Mouse (Mus musculus) c-Kit-positive CD71-positive TER-119-positive erythroid progenitor cells, embryonic 14.5 days (primary cell): ENCODE results near the gene Naa38.
"Not testable (repeated sequence)": the region's sequence is repeated elsewhere in the genome, so short reads cannot be mapped to it uniquely, and the experiment has no call there.

ENCODE experiments used
- DNase-seq: peaks from one replicate; pipeline ENCODE4 v3.0.0-alpha.2; 2013; ENCODE audit warnings: low spot score

Gene Naa38

DNA sequence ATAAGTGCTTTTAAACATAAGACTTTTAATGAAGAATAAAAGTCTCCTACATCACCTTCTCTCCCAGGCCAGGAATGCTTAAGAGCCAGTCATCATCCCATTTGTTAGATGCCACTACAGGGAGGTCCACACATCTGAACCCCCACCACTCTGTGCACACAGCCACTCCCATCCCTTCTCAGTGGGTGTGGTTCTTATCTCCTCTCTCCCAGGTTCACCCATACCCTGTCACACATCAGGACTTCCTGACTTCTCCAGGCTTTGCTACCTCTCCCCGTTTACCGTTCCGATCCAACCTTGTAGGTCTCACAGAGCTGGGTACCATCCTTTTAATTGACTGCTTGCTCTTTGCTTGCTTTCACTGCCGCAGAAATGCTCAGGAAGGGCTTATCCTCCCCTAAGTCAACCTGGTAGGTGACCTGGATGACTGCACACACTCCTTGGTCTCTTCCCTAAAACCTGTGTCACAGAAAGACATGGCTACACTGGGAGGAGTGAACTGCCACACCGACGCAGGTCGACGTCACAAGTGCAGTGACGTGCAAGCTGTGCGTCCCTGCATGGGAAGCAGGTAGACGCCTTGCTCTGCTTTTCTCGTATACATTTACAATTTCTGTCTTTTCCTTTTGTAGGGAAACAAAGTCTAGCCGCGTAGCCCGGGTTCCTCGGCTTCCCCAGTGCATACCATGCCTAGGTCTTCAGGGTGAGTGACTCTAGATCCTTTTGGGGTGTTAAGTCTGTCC, 21.9 kb upstream of the Naa38 start:
- peak; percentile 71 for DNase-seq

DNA sequence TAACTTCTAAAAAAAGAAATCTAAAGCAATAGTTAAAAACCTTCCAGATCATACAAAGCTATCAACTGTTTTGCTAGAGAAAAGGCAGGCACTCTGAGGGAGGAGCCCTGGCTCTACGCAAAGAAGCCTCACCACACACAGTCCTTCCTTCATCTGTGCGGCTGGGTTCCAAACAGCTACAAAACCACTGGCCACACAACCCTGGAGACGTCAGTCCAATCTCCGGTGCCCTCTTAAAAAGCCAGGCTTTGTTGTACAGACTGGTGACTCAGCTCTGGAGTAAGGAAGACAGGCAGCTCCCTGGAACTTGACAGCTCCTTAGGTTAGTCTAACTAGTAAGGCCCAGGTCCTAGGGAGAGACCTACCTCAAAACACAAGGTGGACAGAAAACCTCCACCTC, 19.6 kb upstream of the Naa38 start:
- DNase-seq: no peak

DNA sequence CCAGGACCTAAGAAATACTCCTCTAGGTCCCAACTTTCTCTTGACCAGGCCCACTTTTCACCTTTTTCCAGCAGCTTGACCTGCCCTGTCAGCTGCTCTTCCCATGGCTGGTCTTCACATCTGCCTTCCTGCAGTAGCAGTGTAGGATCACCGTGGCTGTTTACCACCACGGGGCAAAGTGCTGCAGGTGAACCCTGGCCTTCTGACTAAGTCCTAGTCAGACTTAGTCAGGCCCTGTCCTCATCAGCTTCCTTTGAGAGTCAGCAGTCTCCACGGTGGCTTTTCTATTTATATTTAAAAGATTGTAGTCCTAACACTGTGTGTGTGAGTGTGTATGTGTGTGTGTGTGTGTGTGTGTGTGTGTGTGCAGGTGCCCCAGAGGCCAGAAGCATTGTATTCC, 17.5 kb upstream of the Naa38 start:
- DNase-seq: no peak

DNA sequence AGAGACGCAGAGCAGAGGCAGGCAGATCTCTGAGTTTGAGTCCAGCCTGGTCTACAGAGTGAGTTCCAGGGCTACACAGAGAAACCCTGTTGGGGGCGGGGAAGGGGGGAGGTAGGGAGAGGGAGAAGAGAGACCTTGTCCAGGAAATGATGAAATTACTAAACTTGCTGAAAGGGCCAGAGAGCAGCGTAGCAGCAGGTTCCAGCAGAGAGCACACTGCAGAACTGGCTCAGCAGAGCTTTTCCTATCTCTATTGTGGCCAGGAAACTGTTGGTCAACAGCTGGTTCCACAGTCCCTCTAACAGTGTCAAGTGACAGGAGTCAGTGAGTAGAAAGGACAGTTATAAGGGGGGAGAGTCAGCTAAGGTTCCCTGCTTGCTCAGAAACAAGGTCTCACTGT, 15.7 kb upstream of the Naa38 start:
- DNase-seq: no peak

DNA sequence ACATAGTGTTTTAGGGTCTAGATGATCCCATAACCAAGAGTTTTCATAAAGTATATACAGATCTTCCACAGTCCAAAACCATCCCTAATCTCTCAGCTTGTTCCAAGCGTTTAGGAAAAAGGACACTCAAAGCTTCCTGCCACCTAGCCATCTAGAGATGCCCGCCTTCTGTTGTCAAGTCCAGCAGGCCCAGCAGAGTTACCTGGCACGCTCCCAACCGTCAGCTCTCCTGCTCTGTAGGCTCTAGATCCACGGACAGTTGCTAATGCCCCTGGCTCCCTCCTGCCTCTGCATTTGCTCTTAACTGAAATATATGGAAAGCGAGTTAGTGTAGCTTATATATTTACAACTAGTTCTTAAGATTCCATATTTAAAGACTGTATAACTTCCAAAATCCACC, 13.9 kb upstream of the Naa38 start:
- no peak for DNase-seq

DNA sequence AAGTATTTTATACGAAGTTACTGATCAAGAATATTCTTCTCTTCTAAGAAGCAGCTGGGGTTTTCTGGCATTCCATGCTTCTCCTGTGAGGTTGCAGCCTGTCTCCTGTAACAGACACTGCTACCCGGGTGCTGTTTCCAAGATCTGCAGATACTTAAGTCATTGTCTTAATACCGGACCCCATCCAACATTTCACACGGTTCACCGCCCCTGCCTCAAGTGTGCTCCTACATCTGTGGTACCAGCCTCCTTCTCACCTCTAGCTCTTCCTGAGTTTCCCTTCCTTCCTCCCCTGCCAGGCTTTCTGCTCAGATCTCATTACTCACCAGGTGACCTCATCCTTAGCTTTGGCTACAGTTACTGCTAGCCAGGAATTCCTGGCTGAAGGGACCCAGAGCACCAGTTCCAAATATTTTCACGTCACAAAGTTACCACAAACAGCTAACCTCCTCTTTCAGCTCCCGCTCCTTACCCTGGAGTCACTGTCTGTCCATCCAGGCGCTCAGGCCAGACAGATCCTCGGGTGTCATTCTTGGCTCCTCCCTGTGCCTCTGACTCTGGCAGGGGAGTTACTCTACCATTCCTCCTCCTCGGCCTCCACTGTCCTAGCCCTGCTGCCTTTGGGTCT, 12.7 kb upstream of the Naa38 start:
- DNase-seq: no peak

DNA sequence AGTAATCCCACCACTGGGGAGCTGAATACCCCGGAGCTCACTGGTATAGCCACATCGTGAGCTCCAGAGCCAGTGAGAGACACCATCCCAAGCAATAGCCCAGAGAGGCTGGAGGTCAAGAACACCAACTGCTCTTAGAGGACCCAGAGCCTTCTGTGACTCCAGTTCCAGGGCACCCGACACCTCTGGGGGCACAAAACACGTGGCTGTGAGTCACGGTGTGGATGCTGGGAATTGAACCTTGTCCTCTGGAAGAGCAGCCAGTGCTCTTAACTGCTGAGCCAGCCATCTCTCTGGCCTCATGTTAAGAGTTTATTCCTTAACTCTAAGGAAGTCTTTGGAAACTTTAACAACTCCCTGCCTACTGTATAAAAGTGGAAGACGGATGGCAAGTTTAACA, 10.3 kb upstream of the Naa38 start:
- DNase-seq: no peak

DNA sequence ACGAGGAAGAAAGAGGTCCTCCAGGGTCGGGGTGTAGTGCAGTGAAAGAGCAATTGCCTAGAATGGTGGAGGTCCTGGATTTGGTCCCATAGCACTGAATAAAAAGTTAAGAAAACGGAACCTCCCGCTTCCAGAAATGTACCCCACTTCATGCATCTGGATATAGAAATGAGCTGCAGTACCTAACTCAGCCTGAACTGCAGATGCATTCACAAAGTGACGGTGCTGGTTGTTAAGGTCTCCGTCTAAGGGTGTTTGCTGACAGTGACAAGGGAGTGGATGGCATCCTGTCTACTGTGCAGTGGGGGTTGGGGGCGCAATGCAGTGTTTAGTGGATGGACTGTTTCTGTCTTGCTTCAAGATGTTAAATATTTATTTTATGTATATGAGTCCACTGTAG, 8.5 kb upstream of the Naa38 start:
- no peak for DNase-seq

DNA sequence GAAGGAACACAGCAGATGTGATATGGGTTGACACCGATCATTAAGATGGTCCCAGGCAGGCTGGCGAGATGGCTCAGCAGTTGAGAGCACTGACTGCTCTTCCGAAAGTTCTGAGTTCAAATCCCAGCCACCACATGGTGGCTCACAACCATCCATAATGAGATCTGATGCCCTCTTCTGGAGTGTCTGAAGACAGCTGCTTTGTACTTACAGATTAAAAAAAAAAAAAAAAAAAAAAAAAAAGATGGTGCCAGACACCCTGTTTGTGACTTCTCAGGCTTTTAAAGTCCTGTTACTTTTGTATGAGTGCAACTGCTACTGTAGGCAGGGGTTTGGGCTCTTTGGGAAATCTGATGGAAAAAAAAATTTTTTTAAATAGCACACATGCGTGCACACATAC, 6.6 kb upstream of the Naa38 start:
- no peak for DNase-seq

DNA sequence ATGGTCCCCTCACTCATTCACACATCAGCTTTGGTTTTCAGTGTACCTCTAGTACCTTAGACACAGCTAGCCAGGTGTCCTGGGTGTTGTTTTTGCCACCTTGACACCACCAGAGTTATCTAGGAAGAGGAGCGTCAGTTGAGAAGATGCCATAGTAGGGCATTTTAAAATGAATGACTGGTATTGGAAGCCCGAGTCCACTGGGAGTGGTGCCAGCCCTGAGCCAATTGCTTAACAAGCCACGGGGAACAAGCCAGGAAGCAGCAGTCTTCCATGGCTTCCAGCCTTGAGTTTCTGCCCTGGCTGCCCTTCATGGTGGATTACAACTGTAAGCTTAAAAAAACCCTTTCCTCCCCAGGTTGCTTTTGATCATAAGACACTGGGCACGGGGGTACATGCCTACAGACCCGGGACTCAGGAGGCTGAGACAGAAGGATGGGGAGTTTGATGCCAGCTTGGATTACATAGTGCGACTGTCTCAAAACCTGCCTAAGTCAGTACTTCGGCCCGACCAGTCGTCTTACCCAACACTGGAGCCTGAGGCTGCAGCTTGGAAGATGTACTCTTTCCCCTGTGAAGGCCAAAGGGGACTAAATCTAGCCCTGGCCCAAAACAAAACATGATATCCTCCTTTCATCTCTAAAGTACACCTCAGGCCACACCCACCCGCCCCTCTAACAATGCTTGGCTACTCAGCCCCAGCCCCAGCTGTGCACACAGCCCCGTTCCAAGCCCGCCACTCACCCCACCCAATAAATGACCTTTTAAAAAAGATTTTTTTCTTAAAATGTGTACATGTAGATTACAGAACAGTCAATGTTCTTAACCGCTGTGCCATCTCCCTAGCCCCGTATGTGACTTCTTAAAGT, 5.5 kb upstream of the Naa38 start:
- no peak for DNase-seq

DNA sequence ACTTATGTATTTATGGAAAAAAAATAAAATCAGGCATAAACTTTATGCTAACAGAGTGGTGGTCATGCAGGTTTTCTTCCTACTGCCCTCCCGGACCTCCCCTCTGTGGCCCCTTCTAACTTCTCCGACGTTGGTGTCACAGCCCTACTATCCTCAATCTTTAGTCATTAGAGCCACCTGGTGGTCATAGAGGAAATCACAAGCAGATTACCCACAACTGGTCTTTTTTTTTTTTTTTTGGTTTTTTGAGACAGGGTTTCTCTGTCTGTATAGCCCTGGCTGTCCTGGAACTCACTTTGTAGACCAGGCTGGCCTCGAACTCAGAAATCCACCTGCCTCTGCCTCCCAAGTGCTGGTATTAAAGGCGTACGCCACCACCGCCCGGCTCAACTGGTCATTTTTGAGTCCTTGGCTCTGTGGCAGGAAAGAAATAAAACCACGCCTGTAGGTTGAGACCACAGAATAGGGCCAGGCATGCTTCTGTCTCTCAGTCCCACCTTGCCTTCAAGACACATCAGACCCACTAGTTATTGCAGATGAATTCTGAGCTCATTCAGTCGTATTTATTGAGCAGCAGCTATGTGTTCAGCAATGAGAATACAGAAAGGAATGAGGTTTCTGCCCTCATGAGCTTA, 4.8 kb upstream of the Naa38 start:
- peak; percentile 74 for DNase-seq

DNA sequence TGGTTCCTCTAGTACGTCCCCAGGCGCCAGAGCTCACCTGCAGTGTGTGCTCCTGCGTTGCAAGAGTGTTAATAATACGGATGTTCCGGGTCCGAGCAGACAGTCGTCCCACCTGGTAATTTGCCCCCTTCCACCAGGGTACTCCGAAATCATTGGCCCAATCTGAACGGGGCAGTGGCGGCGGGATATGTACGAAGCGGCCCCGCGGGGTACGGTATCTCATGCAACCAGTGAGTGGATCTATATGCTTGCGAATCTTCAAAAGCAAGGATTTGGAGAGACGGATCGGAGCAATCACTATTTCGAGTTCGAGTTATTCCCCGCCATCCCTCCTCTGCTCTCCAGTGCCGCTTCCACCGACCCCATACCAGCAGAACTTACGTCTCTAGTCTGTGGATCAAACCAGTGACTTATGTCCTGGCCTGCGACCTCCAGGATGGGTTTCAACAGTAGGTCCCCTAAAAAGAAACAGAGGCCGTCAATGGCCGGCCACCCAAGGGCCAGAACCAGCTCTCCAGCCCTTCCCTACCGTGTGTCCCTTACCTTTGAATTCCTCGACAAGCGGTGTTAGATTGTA, 608 bp upstream of the Naa38 start:
- not testable (repeated sequence) for DNase-seq

DNA sequence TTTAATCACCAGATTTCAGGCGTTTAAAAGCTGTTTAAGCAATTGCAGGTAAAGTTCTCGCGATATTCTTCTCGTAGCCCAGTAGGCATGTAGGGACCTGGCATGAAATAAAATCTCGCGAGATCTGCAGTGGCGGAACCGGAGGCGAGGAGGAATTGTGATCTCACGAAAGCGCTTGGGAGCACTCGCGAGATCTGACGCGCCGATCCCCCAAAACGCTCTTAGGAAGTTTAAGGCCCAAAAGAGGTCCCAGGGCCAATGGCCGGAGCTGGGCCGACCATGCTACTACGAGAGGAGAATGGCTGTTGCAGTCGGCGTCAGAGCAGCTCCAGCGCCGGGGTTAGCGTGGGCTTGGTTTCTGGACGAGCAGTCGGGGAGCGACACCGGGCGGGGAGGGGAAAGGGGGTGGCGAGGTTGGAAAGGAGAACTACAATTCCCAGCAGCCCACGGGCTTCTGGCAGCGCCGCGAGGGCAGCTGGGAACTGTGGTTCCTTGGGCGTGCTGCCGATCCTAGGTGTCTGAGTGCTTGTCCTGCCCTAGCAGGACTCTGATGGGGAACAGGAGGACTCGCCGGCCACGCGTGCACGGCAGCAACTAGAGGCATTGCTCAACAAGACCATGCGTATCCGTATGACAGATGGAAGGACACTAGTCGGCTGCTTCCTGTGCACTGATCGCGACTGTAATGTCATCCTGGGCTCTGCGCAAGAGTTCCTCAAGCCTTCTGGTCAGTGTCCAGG, 517 bp downstream of the Naa38 start:
- peak; percentile 99 for DNase-seq

DNA sequence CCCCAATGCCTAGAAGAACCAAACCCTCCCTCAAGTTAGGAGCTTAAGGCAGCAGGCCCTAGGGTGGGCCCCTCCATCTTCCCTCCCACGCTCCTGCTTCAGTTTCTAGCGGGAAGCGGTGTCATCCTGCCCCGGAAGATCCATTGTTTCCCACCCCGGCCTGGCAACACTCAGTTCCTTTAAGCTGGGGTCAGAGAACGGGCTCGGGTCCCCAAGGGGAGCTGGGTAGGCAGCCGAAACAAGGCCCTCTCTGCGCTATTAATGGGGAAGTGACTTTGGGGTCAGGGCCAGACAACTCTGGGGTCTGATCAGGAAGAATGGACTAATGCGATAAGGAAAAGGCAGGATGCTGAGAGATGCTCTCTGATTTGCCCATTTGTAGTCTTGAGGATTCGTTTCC, 1.5 kb downstream of the Naa38 start:
- no peak for DNase-seq

DNA sequence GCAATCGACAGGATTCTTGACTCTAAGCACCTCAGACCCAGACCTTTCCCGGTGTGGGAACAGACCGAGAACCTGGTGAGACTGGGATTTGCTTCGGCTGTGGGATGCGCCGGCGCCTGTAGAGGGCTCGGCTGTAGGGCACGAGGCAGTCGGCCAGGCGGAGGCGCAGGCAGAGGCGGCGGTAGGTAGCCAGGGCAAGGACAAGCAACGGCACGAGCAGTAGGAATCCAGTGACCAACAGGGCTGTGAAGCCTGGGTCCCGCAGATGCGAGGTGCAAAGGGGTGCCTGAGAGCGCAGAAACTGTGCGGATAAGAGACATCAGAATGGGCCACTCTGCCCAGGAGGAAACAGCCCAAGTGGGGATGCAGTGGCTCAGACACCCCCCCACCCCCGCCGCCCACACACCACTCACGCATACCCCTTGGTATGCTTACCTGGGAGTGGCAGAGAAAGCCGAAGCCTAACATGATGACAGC, 2.3 kb downstream of the Naa38 start:
- DNase-seq: no peak

DNA sequence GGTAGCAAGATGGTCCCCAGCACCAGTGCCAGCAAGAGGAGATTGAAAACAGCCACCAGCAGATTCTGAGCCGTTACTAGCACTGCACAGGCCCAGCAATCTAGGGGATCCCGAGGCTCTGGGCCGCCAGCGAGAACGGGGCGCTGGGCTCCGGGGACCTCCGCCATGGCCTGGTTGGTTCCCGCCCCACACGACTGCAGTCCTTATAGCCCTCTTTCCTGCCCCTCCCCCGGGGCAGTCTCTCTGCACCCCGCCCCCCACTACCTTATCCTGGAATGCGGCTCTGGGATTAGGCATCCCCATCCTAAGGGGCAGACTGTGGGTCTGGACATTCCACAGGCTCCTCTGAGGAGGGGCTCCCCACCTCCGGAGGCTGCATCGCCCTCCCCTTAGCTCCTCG, 2.8 kb downstream of the Naa38 start, which contains the start of gene Tmem88:
Tmem88 (minus strand) TSS at position 176 of the 400 bp plus-strand sequence.
- DNase-seq: no peak

DNA sequence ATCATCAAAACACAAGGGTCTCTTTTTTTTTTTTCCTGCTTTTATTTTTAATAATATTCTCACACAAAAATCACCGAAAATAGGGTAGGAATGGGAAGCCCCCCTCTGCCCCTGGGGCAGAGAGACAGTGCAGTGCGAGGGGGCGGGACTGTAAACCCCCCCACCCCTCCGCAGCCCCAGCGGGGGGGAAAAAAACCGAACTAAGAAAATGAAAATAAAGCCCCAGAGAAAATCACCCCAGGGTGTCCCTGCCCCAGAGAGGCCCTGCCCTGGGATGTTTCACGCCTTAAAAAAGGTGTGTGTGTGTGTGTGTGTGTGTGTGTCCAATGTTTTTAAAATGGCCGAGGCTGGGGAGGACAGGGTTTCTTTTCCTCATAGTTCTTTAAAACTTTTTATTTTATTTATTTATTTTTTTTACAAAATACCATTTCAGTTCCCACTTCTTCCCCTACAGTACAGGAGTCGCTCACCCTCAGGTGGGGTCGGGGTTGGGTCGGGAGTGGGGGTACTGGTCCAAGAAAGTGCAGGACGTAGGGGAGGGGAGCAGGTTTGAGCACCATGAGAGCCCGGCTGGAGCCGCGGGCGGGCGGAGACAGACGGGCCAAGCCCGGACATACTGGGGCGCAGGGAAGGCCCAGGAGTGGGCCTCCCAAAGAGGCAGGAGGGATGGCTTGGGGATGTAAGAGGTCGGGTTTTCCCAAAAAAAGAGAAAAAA, 3.4 kb downstream of the Naa38 start:
- DNase-seq: no peak

DNA sequence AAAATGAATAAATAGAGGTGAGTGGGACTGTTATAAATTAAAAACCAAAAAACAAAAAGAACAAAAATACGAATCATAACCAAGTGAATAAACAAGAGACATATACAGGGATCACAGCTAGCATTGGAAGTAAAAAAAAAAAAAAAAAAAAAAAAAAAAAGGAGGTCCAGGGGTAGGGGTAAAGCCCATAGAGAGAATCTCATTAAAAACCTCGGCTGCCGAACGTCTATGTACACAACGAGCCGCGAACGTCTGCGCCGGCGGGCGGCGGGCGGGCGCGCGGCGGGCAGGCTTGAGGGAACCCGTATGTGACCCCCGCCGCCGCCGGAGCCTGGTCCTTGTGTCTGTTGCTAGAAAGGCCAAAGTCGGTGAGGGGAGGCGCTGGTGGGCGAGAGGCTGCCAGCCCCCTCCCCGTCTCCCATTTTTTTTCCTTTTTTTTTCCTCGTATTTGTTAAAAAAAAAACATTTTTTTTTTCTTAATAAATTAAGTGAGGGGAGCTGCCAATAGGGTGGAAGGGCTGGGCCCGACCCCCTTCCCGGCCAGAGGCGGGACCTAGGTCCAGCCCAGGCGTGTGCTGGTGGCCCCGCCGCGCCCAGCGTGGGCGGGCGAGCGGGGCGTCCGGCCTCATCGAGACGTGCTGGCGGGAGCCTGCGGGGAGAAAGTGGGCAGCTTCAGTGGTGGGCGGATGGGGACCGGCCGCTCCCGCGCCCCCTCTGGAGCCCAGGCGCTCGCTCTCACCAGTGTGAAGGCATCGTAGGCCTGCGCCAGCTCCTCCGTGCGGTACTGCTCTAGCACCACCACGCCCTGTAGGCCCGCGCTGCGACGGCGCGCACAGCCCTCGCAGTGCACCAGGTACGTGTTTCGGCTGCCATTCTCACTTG, 4.2 kb downstream of the Naa38 start:
- DNase-seq: no peak

DNA sequence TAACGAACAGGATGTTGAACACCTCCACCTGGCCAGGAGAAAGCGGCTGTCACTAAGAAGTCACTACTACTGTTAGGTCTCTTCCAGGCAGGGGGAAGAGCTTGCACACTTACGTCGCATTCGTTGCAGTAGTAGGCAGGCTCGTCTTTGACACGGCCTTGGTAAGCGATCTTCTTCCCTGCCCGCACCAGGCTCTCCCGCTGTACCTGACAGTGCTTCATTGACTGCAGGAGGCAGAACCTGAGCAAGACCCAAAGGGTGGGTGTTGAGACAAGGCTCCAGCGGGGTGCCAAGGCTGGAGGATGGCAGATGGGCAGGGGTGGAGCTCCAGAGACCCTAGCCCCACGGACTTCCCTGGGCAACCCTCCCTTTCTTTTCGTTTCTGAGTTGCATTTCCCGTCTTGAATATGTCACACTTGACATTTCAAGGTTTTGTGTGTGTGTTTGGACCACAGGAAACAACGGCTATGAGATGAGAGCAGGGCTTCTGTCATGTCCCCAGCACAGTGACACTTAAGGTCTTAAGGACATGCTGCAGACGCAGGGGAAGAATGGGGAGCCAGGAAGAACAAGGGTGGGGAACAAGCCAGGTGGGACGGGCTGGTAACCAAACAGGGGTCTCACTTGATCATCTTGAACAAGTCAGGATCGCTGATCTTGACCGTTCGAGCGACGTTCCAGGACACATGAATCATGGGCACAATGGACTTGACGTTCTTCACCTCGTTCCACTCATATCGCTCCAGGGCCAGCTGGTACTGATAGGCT, 5.0 kb downstream of the Naa38 start:
- DNase-seq: no peak
